Mouse (Mus musculus) c-Kit-positive CD71-negative TER-119-negative erythroid progenitor cells, embryonic 14.5 days (primary cell): ENCODE measurements around the gene Tdrd6.

Experiments
- DNase-seq: peaks from one replicate; pipeline ENCODE4 v3.0.0-alpha.2; 2013; ENCODE audit warnings: low read depth

The Tdrd6 gene

DNA sequence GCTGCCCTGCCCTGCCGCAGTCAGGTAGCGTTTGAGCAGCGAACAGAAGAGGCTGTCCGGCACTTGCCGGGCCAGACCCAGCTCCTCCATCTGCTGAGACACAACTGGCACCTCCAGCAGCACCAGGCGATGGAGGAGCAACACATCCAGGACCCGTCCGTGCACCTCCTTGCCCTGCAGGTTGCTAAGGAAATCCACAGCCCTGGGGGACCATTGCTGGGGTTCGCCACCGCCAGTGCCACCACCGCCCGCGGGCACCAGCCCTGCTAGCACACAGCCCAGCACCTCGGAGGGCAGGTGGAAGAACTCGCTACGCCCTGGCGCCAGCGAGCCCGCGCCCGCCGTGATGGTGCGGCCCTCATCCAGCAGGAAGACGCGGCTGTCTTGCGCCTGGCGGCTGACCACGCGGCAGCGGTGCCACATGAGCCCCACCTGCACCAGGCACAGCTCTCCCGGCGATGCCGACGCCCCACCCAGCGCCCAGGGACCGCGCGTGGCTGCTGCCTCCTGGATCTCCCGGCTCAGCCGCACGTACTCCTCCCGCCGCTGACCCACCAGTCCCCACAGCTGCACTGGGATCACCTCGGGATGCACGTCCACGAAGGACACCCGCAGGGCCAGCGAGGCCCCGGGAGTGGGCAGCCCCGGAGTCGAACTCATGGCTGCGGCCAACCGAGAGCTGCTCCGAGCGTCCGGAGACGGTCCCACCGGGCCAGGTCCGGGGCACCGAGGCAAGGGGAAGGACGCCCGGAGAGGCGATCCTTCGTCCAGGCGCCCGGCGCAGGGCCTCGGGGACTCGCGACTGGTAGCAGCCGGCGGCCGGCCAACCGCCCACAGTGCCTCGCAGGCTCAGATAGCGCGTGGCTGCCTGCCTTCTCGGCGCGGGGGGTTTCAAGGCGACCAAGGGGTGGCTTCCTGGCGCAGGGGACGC is at the start of gene Tdrd6:
TSS of gene Tdrd6 (minus strand) at position 804 of the 931 bp plus-strand sequence.
- DNase-seq, result no peak

DNA sequence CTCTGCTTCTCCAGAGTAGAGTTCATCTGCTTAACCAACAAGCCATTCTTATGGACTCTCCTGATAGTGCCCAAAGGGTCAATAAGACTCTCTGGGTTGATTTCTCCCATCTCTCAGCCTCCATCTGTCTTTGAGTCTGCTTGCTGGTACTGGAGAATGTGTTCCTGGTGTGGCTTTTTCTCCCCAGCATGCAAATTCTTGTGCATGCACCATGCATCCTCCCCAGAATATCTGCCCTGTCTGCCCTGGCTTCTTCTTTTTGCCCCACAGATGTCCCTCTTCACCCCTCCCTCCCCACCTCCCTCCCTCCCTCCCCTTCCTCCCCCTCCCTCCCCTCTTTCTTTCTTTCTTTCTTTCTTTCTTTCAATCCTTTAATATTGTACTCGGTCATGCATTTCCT is 47.2 kb upstream of the Tdrd6 start:
- DNase-seq, result no peak

DNA sequence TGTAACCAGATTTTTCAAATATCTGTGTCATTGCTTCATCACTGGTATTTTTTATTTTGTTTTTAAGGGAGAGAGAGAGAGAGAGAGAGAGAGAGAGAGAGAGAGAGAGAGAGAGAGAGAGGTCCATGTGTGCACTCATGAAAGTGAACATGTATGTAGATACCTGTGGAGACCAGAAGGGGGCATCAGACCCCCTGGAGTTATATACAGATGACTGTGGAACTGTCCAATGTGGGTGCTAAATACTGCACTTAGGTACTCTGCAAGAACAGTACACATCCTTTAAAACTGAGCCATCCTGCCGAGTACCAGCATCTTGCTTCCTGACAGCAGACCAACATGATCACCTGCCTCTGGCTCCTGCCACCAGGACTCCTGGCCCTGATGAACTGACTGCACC is 46.1 kb upstream of the Tdrd6 start:
- no peak for DNase-seq

DNA sequence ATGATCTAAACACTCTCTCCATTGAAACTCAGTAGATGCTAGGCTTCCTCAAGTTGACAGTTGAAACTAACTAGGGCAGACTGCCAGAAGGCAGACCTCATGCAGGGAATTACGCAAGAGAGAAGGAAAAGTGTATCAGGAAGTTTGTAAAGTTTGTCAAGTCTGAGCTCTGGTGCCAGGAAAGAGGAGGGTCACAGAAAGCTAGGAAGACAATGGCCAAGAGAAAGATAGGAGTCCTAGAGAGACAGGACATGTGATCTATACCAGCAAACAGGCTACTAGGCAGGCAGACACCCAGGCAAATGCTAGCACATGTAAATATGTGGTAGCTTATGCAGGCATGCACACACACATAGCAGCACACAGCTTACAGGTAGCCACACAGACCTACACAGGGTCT is 45.1 kb upstream of the Tdrd6 start:
- no peak for DNase-seq

DNA sequence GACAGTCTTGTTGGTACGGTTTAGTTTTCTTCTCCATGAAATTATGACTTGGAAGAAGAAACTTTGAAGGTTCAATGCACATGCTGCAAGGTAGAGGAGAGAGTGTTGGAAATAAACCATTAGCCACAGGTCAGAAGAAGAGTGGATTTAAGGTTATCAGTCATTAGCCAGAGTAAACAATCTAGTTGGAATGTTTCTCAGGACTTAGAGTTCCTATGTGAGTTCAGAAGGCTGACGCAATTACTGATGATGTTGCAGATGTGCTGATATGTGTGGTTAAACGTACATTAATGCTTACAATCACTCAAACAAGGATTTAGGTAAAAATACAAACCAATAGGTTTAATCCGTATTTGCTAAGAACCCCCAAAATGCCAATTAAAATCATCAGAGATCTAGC is 41.8 kb upstream of the Tdrd6 start:
- DNase-seq, result no peak

DNA sequence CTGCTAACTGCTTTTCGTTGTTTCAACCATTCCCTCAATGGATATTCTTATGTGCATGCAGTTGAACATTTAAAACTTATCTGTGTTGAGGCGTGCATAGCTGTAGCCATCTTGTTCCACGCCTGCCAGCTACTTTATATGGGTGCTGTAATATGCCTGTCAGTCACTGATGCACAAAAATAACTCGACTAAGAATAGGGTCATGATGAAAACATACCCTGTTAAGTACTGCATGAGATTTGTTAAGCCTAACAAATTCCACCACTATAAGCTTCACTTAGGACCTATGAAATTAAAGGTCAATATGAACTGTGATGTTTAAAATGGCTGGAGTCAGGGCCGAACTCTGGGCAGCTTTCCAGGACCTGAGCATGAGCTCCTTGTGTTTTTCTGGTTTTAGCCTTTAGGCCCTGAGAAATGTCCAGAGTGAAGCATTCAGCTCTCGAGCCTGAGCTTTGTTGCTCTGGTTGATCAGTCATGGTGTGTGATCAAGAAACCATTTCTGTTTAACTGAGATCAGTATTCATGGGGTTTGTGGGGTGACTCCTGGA is 39.1 kb upstream of the Tdrd6 start:
- DNase-seq, result no peak

DNA sequence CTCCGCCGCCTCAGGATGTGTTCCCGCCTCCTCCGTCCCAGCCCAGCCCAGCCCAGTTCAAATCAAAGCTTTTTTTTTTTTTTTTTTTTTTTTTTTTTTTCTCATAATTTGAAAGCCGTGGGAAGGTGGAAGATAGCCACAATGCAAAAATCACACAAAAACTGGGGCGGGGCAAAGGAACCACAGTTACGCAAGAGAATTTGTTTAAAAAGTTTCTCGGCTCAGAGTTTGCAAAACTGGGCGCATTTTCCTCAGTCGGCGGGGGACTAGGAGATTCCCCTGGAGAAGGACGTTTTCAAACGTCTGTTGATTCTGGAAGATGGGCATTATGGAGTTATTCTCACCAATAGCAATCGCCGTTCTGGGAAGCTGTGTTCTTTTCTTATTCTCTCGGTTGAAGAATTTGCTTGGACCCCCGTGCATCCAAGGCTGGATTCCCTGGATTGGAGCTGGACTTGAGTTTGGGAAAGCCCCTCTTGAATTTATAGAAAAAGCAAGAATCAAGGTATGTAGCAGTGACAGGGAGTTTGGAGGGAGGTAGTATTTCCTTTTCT is 37.3 kb upstream of the Tdrd6 start, which contains the start of gene Cyp39a1:
TSS of gene Cyp39a1 (plus strand) at position 136 of the 554 bp plus-strand sequence.
- no peak for DNase-seq

DNA sequence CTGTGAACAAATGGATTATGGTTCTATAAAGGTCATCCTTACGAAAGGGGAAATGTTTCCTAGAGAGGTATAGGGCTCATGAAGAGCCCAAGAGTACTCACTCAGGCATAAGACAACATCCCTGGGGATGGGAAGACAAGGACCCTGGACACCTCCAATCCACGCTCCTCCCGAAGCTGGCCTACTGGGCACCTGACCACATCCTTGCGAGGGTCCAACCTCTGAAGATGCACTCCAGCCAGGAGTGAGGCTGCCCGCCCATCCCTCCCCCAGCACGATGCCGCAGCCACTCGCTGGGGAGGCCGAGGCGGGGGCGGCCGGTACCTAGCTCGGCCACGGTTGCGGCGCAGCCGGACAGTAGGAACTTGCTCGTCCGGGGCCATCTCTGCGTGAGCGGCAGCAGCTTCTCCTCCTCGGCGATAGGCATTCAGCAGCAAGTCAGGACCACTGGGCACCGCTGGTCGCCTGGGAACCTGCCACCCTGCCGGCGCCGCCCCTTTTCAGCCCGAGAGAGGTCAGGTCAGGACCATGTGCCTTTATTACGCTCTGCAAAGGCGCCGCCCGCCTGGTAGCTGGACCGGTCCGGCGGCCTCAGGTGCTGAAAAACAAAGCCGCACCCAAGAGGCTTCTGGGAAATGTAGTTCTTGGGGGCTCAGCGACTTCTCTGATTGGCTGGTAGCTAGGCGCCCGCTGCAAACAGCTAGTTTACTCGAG is 36.6 kb upstream of the Tdrd6 start, which contains the start of gene Slc25a27:
TSS of gene Slc25a27 (minus strand) at position 639 of the 714 bp plus-strand sequence.
- peak; percentile 73 for DNase-seq

DNA sequence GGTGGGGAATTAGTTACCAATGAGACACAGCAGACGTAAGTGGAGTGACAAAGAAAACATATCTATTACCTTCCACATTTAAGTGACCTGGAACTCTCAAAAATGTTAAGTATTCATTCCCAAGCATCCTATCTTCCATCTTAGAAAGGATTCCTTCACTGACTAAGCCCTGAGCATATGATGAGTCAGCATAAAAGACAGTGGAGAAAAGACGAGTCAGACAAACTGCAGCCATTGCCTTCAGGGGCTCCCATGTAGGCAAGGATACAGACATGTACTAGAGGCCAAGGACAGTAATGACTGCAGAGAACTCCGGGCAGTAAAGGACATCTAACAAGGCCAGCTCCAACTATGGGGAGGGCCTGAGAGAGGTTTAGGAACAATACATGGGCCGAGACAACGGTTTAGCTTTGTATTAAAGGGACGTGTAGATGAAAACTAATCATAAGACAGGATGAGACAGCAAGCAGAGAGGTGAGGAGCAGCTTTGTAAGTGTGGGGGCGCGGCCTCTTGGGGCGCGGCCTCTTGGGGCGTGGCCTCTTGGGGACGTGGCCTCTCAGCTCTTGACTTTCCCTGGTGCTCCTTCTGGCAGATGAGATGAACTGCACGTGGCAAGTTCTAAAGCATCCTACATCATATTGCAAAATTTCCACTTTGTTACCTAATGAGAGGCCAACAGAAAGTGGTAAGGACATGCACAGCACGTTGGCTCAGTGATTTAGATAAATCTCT is 21.4 kb upstream of the Tdrd6 start:
- DNase-seq, result no peak

DNA sequence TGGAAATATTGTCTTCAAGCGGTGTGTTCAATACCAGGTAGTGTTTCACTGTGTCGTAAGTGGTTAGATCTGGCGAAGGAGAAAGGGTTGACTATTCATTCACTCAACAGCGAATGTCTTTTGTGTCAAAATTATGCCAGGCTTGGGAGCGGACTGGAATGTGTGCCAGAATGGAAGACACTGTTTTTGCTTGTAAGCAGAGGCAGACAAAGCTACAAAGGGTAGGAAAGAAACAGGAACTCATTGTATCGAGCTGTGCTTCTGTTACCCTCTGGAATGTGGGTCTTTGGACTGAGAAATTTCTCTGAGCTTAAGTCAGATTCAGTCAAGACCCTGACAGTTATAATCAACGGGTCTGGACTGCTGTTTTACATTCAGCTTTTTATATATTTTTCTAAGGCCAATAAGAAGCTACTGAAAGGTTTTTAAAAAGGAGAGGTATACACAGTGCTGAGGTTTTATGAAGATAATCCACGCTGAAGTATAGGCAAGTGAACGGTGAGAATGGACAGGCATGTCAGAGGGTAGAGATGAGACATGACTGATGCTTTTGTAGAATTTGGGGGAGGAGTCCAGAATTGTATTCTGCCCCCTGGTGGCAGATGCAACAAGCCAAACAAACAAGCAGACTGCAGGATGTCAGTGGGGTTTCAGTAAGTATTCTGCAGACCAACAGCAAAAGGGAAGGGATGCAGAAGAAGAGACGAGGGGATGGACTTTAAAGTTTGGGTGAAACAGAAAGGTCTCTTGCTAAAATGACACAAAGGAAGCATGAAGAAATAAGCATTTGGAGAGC is 19.7 kb upstream of the Tdrd6 start:
- no peak for DNase-seq

DNA sequence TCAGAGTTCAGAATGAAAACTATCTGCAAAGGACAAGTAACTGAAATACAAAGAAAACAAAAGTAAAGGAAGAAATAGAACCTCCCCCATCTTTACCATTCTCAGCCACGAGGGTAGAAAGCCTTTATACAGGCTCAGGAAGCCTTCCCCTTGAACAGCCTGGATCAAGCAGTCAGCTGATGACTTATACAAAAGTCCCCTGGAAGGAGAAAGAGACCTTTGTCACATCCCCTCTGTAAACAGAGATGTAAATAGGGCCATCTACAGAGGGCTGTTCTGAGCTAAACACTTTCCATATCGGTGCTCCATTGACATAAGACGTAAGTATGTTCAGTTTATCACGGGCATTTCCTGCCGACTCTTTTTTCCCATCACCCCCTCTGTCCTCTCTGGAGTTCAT is 16.8 kb upstream of the Tdrd6 start:
- no peak for DNase-seq

DNA sequence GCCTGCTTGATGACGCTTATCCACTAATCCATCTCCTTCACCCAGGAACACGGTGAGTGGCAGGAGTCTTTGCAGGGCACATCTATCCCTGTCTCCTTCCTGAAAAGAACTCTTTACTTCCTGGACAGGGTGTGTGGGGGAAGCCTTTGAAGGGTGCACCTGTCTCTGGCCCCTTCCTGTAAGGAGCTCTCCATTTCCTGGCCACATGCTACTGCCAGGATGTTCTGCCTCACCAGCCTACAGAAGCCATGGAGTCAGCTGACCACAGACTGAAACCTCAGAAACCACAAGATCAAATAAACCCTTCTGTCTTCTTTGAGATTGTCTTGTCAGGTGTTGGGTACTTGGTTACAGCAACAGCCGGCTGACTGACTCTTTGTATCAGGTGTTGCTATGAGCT is 15.0 kb upstream of the Tdrd6 start:
- no peak for DNase-seq

DNA sequence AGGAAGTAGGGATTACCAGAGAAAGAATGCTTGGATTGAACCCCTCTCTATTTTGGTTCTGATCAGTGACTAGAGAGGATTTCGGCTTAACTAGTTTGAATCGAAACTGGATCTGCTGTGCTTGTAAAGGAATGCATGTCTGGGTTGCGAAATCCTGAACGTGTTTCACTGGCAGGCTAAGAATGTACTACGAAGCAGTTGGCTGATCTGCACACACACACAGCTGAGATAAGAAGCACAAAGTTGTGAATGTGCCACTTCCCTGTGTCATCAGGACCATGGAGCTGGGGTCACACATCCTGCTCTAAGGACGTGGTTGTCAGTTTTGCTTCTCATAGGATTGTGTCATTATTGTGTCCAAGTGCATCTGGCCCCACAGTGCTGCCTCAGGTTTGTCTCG is 14.3 kb upstream of the Tdrd6 start:
- no peak for DNase-seq

DNA sequence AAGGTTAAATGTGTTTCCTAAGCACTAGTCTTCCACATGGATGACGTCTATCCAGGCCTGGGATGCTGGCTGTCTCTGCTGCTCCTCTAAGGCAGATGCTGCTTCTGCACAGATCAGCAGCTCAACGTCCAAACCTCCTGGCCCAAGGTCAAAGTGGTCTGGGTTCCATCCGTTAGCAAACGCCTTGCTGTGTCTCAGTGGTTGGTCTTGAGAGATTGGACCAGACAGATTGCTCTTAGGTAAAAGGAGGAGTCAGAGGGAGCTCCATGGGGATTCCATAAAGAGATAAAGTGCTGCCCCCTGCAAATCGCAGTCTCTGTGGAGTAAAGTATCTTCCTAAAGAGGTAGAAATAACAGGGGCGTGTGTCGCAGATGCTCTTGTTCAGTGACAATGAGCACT is 13.1 kb upstream of the Tdrd6 start:
- no peak for DNase-seq

DNA sequence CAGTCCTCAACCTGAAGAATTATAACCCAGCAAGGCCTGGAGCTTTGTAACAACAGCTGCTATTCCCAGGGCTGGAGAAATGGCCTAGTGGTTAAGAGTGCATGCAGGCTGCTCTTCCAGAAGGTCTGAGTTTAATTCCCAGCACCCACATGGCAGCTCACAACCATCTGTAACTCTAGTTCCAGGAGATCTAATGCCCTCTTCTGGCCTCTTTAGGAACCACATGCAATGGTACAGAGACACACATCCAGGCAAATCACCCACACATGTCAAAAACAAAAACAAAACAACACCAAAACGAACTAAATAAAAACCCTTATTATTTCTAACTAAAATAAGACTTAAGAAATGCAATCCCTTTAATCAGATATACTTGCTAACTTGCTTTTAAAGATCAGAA is 10.7 kb upstream of the Tdrd6 start:
- no peak for DNase-seq

DNA sequence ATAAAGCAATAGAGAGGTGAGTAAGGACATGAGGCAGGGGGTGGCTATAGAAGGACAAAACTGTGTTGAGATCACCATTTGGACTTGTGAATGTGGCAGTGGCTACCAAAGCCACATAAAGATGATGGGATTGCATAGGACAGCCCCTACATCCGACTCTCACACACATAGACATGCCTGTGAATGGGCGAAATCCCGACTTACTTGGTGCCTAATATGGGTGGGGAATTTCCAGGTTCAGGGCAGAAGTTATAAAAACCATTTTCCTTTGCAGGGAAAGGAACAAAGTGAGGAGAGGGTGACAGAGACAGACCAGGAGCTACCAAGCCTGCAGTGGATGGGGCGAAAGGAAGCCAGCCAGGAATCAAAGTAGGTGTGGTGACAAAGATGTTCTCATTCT is 7.0 kb upstream of the Tdrd6 start:
- DNase-seq, result no peak

DNA sequence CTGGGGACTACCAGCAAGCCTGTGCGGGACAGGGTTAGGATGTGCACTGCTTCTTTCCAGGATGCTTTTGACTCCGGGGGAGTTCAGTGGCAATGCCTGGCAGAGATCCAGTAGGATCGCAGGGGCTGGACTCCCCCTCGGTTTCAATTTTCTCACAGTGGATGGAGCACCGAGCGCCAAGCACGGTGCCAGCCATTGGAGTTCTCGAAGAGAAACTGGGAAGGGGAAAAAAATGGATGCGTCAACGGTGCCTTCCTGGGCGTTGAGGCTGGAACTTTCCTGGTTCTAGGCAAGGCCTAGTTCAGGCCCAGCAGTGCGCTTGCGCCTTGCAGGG is 295 bp upstream of the Tdrd6 start:
- DNase-seq, result no peak

DNA sequence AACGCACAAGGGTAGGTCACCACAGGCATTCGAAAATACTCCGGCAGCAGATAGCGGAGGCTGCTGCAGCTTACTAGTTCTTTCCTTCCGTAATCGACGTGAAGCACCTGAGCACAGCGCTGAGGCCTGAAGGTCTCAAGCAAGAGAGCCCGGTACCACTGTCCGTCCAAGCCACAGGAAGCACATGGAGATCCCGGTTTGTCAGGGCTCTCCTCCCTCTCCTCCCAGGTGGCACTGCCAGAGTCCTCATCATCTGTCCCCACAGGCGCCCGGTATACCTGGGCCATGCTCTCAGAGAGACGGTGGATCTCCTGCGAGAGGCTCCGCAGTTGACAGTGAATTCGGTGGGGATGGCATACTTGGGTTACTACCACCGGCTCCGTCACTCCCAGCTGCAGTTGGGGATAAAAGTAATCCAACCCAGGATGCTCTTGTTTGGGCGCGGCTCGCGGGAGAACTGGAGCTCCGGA is 1.0 kb downstream of the Tdrd6 start:
- DNase-seq, result no peak

DNA sequence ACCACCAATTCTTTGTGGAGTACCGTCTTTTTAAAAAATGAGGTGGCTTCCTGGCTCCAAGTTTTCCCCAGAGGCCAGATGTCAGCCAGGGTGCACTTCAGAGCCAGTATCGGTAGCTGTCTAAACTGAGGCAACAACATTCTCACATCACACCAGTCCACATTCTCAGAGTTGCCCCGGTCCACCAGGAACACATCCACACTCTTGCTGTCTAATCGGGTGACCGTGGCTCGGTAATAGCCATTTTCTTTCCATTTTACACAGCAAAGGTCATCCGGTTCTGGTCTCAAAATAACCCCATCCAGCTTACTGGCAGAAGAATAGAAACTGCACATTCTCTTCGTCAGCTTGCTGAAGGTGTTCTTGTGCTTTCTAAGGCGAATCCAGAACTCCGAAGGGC is 1.9 kb downstream of the Tdrd6 start:
- no peak for DNase-seq

DNA sequence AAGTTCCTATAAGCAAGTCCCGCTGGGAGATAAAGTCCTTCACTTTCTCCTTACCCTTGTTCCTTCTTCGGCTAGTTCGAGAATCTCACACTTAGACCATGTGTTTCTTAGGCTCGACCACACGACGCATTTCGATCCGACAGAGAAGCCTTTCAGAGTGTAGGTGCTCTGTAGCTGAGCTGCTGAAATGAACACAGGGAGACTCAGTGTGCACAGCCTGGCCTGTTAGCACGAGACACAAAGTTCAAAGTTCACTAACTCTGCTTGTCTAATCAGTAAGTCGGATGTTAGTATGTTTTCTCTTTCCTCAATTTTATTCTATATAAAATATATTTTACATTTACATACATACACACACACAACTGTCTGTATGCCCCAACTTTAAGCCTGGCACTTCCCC is 8.0 kb downstream of the Tdrd6 start:
- DNase-seq, result no peak

DNA sequence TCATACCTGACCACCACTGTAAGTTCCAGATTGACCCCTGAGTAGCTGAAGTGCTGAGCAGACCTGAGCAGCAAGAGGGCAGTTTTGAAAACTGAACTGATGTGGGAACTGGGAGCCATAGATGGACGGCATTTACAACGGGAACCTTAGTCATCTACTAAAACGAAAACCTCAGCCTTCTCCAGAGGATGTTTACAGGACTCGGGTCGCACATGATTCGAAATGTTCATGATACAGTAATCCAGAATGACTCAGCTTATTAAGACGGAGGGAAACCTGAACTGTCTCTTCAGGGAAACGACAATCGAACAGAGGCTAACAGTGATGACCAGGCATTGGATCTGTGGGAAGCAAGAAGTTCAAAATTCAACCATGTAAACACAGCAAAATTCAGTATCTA is 10.9 kb downstream of the Tdrd6 start:
- DNase-seq, result no peak
